Mouse (Mus musculus): ENCODE results near the gene Tedc1.

DNA sequence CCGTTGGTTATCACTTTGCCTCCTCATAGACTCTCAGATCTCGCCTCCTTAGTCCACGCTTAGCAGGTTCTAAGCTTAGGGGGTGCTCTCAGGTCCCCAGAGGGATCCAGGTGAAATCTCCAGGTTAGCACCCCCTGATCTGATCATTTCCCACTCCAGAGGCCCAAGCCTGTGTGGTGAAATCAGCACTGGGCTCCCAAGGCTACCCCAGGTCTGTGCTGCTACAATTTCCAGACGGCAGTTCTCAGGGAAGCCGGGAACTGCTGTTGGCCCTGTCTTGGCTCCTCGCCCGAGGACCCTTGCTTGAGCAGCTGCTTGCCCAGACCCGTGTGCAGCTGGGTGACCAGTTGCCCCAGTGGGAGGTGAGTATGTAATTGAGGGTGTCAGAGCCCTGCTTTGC lies 781 bp downstream of the Tedc1 start:
- TF ChIP-seq CTCF (IDR thresholded peaks at IDR 0.05; ENCODE audit: borderline replicate concordance, insufficient read depth, low read length): no peak
- TF ChIP-seq POLR2A (IDR thresholded peaks at IDR 0.05; ENCODE audit: low read depth, low read length): no peak
